Mouse (Mus musculus): ENCODE measurements around the gene Arnt2. TPM values are rescaled to one million over a fixed set of nuclear protein-coding genes. Genes with fewer than 3 reads are reported as not detected.

The Arnt2 gene
- 118 TPM for polyA plus RNA-seq (2021)

DNA sequence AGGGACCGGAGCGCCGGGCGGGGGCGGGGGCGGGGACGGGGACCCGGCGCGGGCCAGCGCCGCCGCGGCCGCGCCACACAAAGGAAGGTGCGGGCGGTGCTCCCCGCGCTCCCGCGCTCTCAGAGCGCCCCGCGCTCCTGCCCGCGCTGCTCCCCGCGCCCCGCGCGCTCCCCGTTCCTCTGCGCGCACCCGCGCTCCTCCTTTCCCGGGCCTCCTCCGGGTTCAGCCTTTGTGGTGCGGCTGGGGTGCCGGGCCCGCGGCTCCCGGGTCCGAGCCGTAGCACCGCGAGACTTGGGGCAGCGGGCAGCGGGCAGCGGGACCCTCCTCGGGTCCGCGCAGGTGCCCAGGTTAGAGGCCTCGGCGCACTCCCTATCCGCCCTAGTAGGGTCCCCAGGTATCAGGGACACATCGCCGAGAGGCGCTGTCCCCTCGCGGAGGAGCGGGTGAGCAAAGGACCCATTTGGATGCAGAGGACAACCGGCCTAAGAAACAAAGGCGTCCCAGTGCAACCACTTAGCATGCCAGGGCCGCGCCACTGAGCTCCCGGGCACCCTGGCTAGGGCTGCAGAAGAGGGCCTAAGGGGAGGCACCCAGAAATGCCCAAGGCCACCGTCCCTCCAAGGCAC, at the start of gene Arnt2:
TSS of gene Arnt2 (minus strand) at position 281 of the 626 bp plus-strand sequence.
- no peaks in the 10 kb centered on the region for H3K27me3 ChIP-seq
- ChIA-PET POLR2A (interaction anchor here (0.6 to 6.4 kb wide), 5 partner anchors 12 to 77 kb away, joined by 3 to 58 read pairs (median 3); no protein-coding TSS in a partner anchor), CTCF (interaction anchor here (1.0 to 17.1 kb wide), 2 partner anchors 13 to 51 kb away, joined by 3 to 164 read pairs; no protein-coding TSS in a partner anchor)
- DNase-seq (ENCODE audit: low read depth, low spot score), result no peak
- peak; percentile 28 for ATAC-seq
- in situ Hi-C loops (cut with MboI; ENCODE audit: low pct_unique_long_range_greater_than_20kb), result no loop called here
- TF ChIP-seq CTCF (IDR thresholded peaks at IDR 0.05), result no peak

DNA sequence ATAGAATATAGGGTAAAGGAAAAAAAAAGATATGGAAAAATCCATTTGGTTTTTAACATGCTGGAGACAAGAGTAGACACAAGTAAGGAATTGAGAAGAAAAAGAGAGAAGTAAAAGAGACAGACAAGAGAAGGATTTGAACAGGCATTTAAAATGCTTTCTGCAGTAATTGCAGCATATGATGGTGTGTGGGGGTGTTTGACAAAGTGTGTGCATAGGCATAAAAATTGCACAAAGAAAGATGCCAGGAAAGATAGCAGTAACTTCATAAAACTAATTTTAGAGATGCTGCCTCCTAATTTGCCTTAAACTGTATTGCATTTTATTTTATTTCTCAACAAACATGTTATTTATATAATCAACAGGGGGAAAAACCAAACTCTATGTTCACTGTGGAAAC, 41.7 kb upstream of the Arnt2 start:
- no peak for DNase-seq (ENCODE audit: low read depth, low spot score)
- no peaks in the 10 kb centered on the region for H3K27me3 ChIP-seq
- CTCF ChIA-PET, result no interaction called here
- POLR2A ChIA-PET, result interaction anchor here (0.5 kb wide), 1 partner anchor 119 kb away, joined by 13 read pairs; no protein-coding TSS in a partner anchor
- no peak for ATAC-seq
- no peak for TF ChIP-seq CTCF (IDR thresholded peaks at IDR 0.05)
- in situ Hi-C loops (cut with MboI; ENCODE audit: low pct_unique_long_range_greater_than_20kb), result no loop called here

- ATAC-seq (no peak), DNase-seq (ENCODE audit: low read depth, low spot score) (no peak)
- in situ Hi-C loops (cut with MboI; ENCODE audit: low pct_unique_long_range_greater_than_20kb), result loop anchor here (10.0 kb wide), 1 partner anchor 146 kb away; no protein-coding TSS in a partner anchor
- H3K27me3 ChIP-seq, result no peaks in the 10 kb centered on the region
- TF ChIP-seq CTCF (IDR thresholded peaks at IDR 0.05), result no peak
- POLR2A ChIA-PET, result no interaction called here
- CTCF ChIA-PET, result no interaction called here
Observed at GRCm38 (mm10) chr7:84449066-84449465, 39.1 kb upstream of the Arnt2 start.

DNA sequence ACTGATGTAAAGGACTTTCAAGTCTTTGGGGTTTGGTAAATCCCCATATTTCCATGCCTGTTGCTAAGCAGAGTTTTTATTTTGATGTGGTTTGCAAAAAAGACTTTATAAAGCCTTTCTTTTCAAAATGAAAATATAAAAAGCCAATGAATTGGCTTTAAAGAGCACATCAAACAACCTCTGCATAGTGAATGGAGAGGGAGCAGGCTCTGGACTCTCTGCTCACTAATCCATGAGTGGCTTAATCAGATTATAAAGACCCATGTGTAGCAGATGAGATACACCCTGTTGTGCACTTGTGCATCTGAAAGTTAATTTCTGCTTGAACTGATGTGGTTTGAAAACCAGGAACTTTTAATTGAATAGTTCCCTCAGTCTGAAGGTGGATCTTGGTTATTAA, 38.5 kb upstream of the Arnt2 start:
- ChIA-PET CTCF (interaction anchor here (1.0 kb wide), 1 partner anchor 98 kb away, joined by 3 read pairs; no protein-coding TSS in a partner anchor), POLR2A (no interaction called here)
- no peaks in the 10 kb centered on the region for H3K27me3 ChIP-seq
- ATAC-seq (no peak), DNase-seq (ENCODE audit: low read depth, low spot score) (no peak)
- in situ Hi-C loops (cut with MboI; ENCODE audit: low pct_unique_long_range_greater_than_20kb), result loop anchor here (10.0 kb wide), 1 partner anchor 146 kb away; no protein-coding TSS in a partner anchor
- no peak for TF ChIP-seq CTCF (IDR thresholded peaks at IDR 0.05)

DNA sequence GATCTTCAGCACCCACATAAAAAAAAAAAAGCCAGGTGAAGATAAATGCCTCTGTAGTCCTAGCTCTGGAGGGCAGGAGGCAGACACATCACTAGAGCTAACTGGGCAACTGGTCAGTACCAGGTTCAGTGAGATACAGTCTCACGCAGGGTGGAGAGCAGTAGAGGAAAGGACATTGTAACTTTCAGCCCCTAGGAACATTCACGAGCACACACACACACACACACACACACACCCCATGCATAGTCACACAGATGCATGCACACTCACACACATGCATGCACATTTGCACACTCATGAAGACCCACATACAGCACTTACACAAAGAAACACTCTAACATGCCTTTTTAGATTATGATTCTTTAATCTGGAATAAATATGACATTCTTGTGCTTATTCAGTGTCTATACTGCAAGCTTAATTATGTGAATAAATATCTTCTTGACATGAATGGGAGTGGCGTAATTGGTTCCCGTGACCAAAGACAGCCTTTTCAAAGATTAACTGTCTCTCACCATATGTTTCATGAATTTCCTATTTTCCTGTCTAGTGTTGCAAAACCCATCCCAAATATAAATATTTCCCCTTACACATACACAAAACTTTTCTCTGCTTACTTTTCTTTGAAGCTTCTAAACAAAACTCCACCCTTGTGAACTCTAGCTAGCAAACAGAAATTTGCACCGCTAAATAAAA, 37.9 kb upstream of the Arnt2 start:
- no peak for ATAC-seq
- ChIA-PET POLR2A (no interaction called here), CTCF (interaction anchor here (1.0 kb wide), 1 partner anchor 99 kb away, joined by 3 read pairs; no protein-coding TSS in a partner anchor)
- no peaks in the 10 kb centered on the region for H3K27me3 ChIP-seq
- in situ Hi-C loops (cut with MboI; ENCODE audit: low pct_unique_long_range_greater_than_20kb), result loop anchor here (10.0 kb wide), 1 partner anchor 147 kb away; no protein-coding TSS in a partner anchor
- no peak for DNase-seq (ENCODE audit: low read depth, low spot score)
- no peak for TF ChIP-seq CTCF (IDR thresholded peaks at IDR 0.05)

GRCm38 (mm10) chr7:84447060-84447459, 37.1 kb upstream of the Arnt2 start:
- in situ Hi-C loops (cut with MboI; ENCODE audit: low pct_unique_long_range_greater_than_20kb), result loop anchor here (10.0 kb wide), 1 partner anchor 148 kb away; no protein-coding TSS in a partner anchor
- peak; percentile 22 for DNase-seq (ENCODE audit: low read depth, low spot score)
- CTCF ChIA-PET, result interaction anchor here (0.9 to 2.0 kb wide), 3 partner anchors 8 to 27 kb away, joined by 3 to 9 read pairs (median 7); no protein-coding TSS in a partner anchor
- ATAC-seq, result peak; percentile 78
- H3K27me3 ChIP-seq, result no peaks in the 10 kb centered on the region
- POLR2A ChIA-PET, result no interaction called here
- peak; percentile 99 for TF ChIP-seq CTCF (IDR thresholded peaks at IDR 0.05)

- no peaks in the 10 kb centered on the region for H3K27me3 ChIP-seq
- in situ Hi-C loops (cut with MboI; ENCODE audit: low pct_unique_long_range_greater_than_20kb), result loop anchor here (5.0 to 10.0 kb wide), 2 partner anchors 152 to 340 kb away; no protein-coding TSS in a partner anchor
- no peak for DNase-seq (ENCODE audit: low read depth, low spot score)
- TF ChIP-seq CTCF (IDR thresholded peaks at IDR 0.05), result no peak
- POLR2A ChIA-PET, result no interaction called here
- ATAC-seq, result no peak
- CTCF ChIA-PET, result interaction anchor here (0.9 kb wide), 1 partner anchor 34 kb away, joined by 3 read pairs; no protein-coding TSS in a partner anchor
Observed at GRCm38 (mm10) chr7:84442343-84442911, 32.5 kb upstream of the Arnt2 start.

- TF ChIP-seq CTCF (IDR thresholded peaks at IDR 0.05), result no peak
- DNase-seq (ENCODE audit: low read depth, low spot score) (no peak), ATAC-seq (no peak)
- in situ Hi-C loops (cut with MboI; ENCODE audit: low pct_unique_long_range_greater_than_20kb), result loop anchor here (5.0 to 10.0 kb wide), 3 partner anchors 155 to 355 kb away; partner anchors contain the start of gene Cemip
- no peaks in the 10 kb centered on the region for H3K27me3 ChIP-seq
- ChIA-PET CTCF (no interaction called here), POLR2A (no interaction called here)
Observed at GRCm38 (mm10) chr7:84439606-84440005, 29.6 kb upstream of the Arnt2 start.

DNA sequence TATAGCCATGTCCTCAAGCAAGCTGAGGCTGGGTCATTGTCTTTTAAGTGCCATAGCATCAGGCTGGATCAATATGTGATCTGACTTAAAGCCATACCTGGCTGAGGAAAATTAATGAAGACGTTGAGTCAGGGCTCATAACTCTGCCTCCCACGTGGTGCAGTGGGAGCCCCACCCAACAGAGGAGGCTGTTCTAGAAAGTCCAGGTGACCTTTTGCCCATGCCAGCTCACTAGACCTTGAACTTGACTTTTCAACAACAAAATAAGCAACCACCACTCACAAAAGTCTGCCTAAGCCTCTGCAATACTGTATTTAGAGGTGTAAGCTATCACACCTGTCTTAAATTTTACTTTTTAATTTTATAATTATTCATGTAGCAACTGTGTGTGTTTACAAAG, 24.9 kb upstream of the Arnt2 start:
- ChIA-PET POLR2A (no interaction called here), CTCF (interaction anchor here (2.2 kb wide), 1 partner anchor 11 kb away, joined by 7 read pairs; no protein-coding TSS in a partner anchor)
- no peaks in the 10 kb centered on the region for H3K27me3 ChIP-seq
- ATAC-seq (no peak), DNase-seq (ENCODE audit: low read depth, low spot score) (no peak)
- TF ChIP-seq CTCF (IDR thresholded peaks at IDR 0.05), result no peak
- in situ Hi-C loops (cut with MboI; ENCODE audit: low pct_unique_long_range_greater_than_20kb), result loop anchor here (5.0 to 10.0 kb wide), 2 partner anchors 350 to 533 kb away; partner anchors contain the start of gene Cemip

DNA sequence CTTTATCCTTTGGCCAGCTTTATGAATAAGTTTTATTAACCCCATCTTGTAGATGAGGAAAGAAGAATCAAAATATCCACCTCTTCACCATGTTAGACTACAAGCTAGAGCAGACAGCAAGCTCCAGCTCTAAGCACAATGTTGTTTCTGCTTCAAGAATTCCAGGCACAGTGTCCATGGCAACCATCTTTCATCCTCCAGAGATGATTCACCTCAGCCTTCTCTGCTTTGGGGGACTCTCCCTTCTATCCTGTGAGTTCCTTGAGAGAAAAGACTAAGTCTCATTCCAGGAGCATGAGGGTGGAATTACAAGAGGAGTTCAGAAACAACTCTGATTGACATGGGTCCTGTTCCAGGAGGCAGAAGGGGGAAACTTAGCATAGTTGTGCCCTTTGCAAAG, 22.2 kb upstream of the Arnt2 start:
- ATAC-seq (peak; percentile 76), DNase-seq (ENCODE audit: low read depth, low spot score) (no peak)
- no peaks in the 10 kb centered on the region for H3K27me3 ChIP-seq
- ChIA-PET CTCF (interaction anchor here (0.9 to 2.0 kb wide), 3 partner anchors 10 to 15 kb away, joined by 3 to 4 read pairs (median 3); no protein-coding TSS in a partner anchor), POLR2A (no interaction called here)
- in situ Hi-C loops (cut with MboI; ENCODE audit: low pct_unique_long_range_greater_than_20kb), result loop anchor here (5.0 to 10.0 kb wide), 2 partner anchors 347 to 530 kb away; partner anchors contain the start of gene Cemip
- TF ChIP-seq CTCF (IDR thresholded peaks at IDR 0.05), result no peak

All from Patski (cell line).